ENCODE assay signal across 9 mouse cellular contexts in the genomic region with DNA sequence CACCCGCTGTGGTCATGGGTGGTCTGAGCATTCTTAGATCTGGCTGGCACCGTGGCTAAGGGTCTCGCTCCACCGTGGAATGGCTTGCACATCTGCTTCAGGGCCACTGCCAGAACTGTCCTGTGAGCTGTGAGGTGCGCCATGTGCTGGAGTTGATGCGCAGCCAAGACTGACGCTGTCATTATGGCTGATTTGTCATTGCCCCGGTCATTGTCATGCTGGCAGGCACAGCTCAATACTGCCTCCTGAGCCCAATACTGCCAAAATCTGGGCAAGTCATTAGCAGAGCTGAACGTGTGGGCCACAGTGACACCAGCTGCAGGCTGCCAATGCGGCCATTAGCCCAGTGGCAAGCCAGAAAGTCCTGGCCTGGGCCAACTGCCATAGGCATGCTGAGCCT.
A peak's percentile ranks its signal among the peaks of the same experiment; 100 is the strongest.
DNase-seq lines count a peak whose midpoint lies in the region; ATAC-seq and TF ChIP-seq lines count a peak whose summit lies in the region.
"Had no signal": no experiment of that assay in that cellular context is flagged by ENCODE, and none has a peak within 500 bp of the region (broad histone marks: within the 10 kb centered on the region; RNA-seq: fewer than 3 reads in every experiment).

No protein-coding gene starts in this region.

- H3K27ac ChIP-seq in forebrain, embryonic 14.5 days (ENCODE audit: low read depth, low read length) = no peak overlapping the region
- no peak overlapping the region for H3K27ac ChIP-seq in forebrain, embryonic 10.5 days
- H3K27ac ChIP-seq in hindbrain, postnatal 0 days = no peak overlapping the region
- no peak overlapping the region for H3K27ac ChIP-seq in liver, embryonic 11.5 days (ENCODE audit: low read depth, low read length)

- H3K4me1 ChIP-seq in forebrain, embryonic 14.5 days (ENCODE audit: control insufficient read depth, insufficient read depth, low read length) = peaks cover 4% of the 10 kb centered on the region; the same call in 1 of the 2 replicates
- no peaks in the 10 kb centered on the region for H3K4me1 ChIP-seq in forebrain, embryonic 10.5 days
- no peaks in the 10 kb centered on the region for H3K4me1 ChIP-seq in hindbrain, postnatal 0 days (ENCODE audit: insufficient read depth, low read length)
- no peaks in the 10 kb centered on the region for H3K4me1 ChIP-seq in liver, embryonic 11.5 days (replicated peaks; ENCODE audit: control insufficient read depth, insufficient read depth, low read length)

- DNase-seq in forebrain, embryonic 14.5 days (ENCODE audit: low spot score) = peak; percentile 62
- DNase-seq in forebrain, embryonic 10.5 days (ENCODE audit: extremely low spot score, low spot score) = no peak
- peak; percentile 47 to 65 for DNase-seq in right cerebral cortex, postnatal 10 days (ENCODE audit: low spot score in 2 of 2)
- no peak for DNase-seq in right cerebral cortex, postnatal 4 days
- DNase-seq in hindbrain, postnatal 0 days (ENCODE audit: low spot score) = peak; percentile 86
- no peak for DNase-seq in liver, embryonic 11.5 days (ENCODE audit: low spot score)
- DNase-seq in ovary, adult 18-20 months (ENCODE audit: low spot score) = no peak
- no peak for DNase-seq in kidney, adult 8-10 months
- DNase-seq: lung, adult 2 months had no signal

- no peak overlapping the region for H3K9ac ChIP-seq in forebrain, embryonic 14.5 days (ENCODE audit: low read length)
- H3K9ac ChIP-seq in hindbrain, postnatal 0 days (replicated peaks; ENCODE audit: low read length) = no peak overlapping the region
- H3K9ac ChIP-seq in liver, embryonic 11.5 days (ENCODE audit: low read depth, low read length) = no peak overlapping the region

- peaks cover 5% of the 10 kb centered on the region; the same call in 1 of the 2 replicates for H3K36me3 ChIP-seq in forebrain, embryonic 14.5 days (ENCODE audit: control insufficient read depth, insufficient read depth, low read length)
- H3K36me3 ChIP-seq in forebrain, embryonic 10.5 days (replicated peaks) = no peaks in the 10 kb centered on the region
- no peaks in the 10 kb centered on the region for H3K36me3 ChIP-seq in hindbrain, postnatal 0 days (ENCODE audit: insufficient read depth, low read length)
- H3K36me3 ChIP-seq in liver, embryonic 11.5 days (ENCODE audit: control insufficient read depth, insufficient read depth, low read length) = no peaks in the 10 kb centered on the region

- H3K9me3 ChIP-seq in forebrain, embryonic 14.5 days (replicated peaks; ENCODE audit: control insufficient read depth, low read length) = no peaks in the 10 kb centered on the region
- no peaks in the 10 kb centered on the region for H3K9me3 ChIP-seq in forebrain, embryonic 10.5 days
- H3K9me3 ChIP-seq in hindbrain, postnatal 0 days (ENCODE audit: low read length) = no peaks in the 10 kb centered on the region
- no peaks in the 10 kb centered on the region for H3K9me3 ChIP-seq in liver, embryonic 11.5 days (ENCODE audit: control insufficient read depth, low read length)

- H3K4me3 ChIP-seq in forebrain, embryonic 14.5 days (ENCODE audit: low read depth, low read length) = no peak overlapping the region
- H3K4me3 ChIP-seq in forebrain, embryonic 10.5 days = no peak overlapping the region
- no peak overlapping the region for H3K4me3 ChIP-seq in hindbrain, postnatal 0 days (ENCODE audit: low read length)
- no peak overlapping the region for H3K4me3 ChIP-seq in liver, embryonic 11.5 days (ENCODE audit: low read depth, low read length)

- no peak overlapping the region for H3K4me2 ChIP-seq in forebrain, embryonic 14.5 days (ENCODE audit: low read length)
- H3K4me2 ChIP-seq in hindbrain, postnatal 0 days (ENCODE audit: low read depth, low read length) = no peak overlapping the region
- H3K4me2 ChIP-seq in liver, embryonic 11.5 days = no peak overlapping the region

- 62% methylated on average over 10 of the region's 10 CpGs for WGBS in forebrain, embryonic 14.5 days
- 91% methylated on average over 10 of the region's 10 CpGs for WGBS in forebrain, embryonic 10.5 days
- 33% methylated on average over 10 of the region's 10 CpGs for WGBS in hindbrain, postnatal 0 days
- 87% methylated on average over 10 of the region's 10 CpGs for WGBS in liver, embryonic 11.5 days

- H3K27me3 ChIP-seq in forebrain, embryonic 14.5 days (replicated peaks; ENCODE audit: control insufficient read depth, insufficient read depth, low read length) = no peaks in the 10 kb centered on the region
- no peaks in the 10 kb centered on the region for H3K27me3 ChIP-seq in forebrain, embryonic 10.5 days (ENCODE audit: poor library complexity, severe bottlenecking)
- H3K27me3 ChIP-seq in hindbrain, postnatal 0 days (ENCODE audit: insufficient read depth, low read length) = no peaks in the 10 kb centered on the region
- no peaks in the 10 kb centered on the region for H3K27me3 ChIP-seq in liver, embryonic 11.5 days (replicated peaks; ENCODE audit: control insufficient read depth, insufficient read depth, low read length)

- TF ChIP-seq CTCF in hindbrain, postnatal 0 days (IDR thresholded peaks at IDR 0.05; ENCODE audit: low read depth) = peak; percentile 67

- ATAC-seq in forebrain, embryonic 14.5 days = peak; percentile 45; the same call in 1 of the 2 replicates
- peak; percentile 82 for ATAC-seq in hindbrain, postnatal 0 days
- no peak for ATAC-seq in liver, embryonic 11.5 days (replicated peaks; ENCODE audit: low FRiP score)

Comparison
In these comparisons a context has a peak if more than half of its experiments do, and no peak if none do; other contexts are left out.
1. DNase-seq: peak in forebrain, embryonic 14.5 days (single experiment), right cerebral cortex, postnatal 10 days (2 of 2) and hindbrain, postnatal 0 days (single experiment); none in forebrain, embryonic 10.5 days (single experiment), right cerebral cortex, postnatal 4 days (single experiment), liver, embryonic 11.5 days (single experiment), ovary, adult 18-20 months (single experiment) and kidney, adult 8-10 months (0 of 2).